Mouse (Mus musculus) lung, embryonic 14.5 days (tissue): ENCODE measurements around the gene Fdx1l. TPM values are rescaled to one million over a fixed set of nuclear protein-coding genes. Genes with fewer than 3 reads are reported as not detected.
A peak's percentile ranks its signal among the peaks of the same experiment; 100 is the strongest.

Source experiments
- ATAC-seq: fragments of 200-750 bp; cut with Nextera tagmentation; 2 replicates; pipeline ENCODE4 v1.8.0; 2017; ENCODE audit warnings: mild to moderate bottlenecking, moderate TSS enrichment, moderate library complexity; ENCODE audit not compliant: insufficient read depth
- DNase-seq: peaks from one replicate; pipeline ENCODE4 v3.0.0-alpha.2; 2015
- H3K27ac ChIP-seq: fragments of 300-500 bp; sonication (generic); 2 replicates; pipeline ENCODE4 v1.5.1; 2014; ENCODE audit warnings: low read depth, mild to moderate bottlenecking, moderate library complexity
- H3K27me3 ChIP-seq: fragments of 300-500 bp; sonication (generic); 2 replicates; pipeline ENCODE4 v1.6.1; 2014; ENCODE audit warnings: low read length, control low read depth; ENCODE audit not compliant: insufficient read depth
- H3K36me3 ChIP-seq: fragments of 300-500 bp; sonication (generic); 2 replicates; pipeline ENCODE4 v1.6.1; 2014; ENCODE audit warnings: control low read depth; ENCODE audit not compliant: insufficient read depth
- H3K4me1 ChIP-seq: fragments of 300-500 bp; sonication (generic); 2 replicates; pipeline ENCODE4 v1.6.1; 2014; ENCODE audit warnings: antibody characterized with exemption, control low read depth; ENCODE audit not compliant: insufficient read depth
- H3K4me2 ChIP-seq: fragments of 300-500 bp; sonication (generic); 2 replicates; pipeline ENCODE4 v1.6.1; 2014; ENCODE audit warnings: mild to moderate bottlenecking
- H3K4me3 ChIP-seq: fragments of 300-500 bp; sonication (generic); 2 replicates; pipeline ENCODE4 v1.5.1; 2014; ENCODE audit warnings: low read depth, low read length
- H3K9ac ChIP-seq: fragments of 300-500 bp; sonication (generic); 2 replicates; pipeline ENCODE4 v1.6.1; 2014
- H3K9me3 ChIP-seq: fragments of 300-500 bp; sonication (generic); 2 replicates; pipeline ENCODE4 v1.6.1; 2016; ENCODE audit warnings: low read depth, low read length, control low read depth
- CTCF ChIP-seq: IDR thresholded peaks from 2 replicates; pipeline ENCODE4 v1.5.1; 2016; ENCODE audit warnings: antibody characterized with exemption, low read depth
- WGBS: fragments of 180-500 bp; shearing (Covaris S2); extraction: QIAGEN DNeasy Blood & Tissue Kit; methylation state at CpG from one replicate; pipeline ENCODE4 v1.1.7; 2014; 5-methylcytosine and 5-hydroxymethylcytosine counted together
- polyA plus RNA-seq: library from polyadenylated mRNA; unstranded; fragments of >200 nt; fragmentation: Nextera tagmentation; extraction: Ambion mirVana; gene quantifications from 2 replicates; pipeline ENCODE4 v1.2.1, GENCODE M21; 2014

Gene Fdx1l
- polyA plus RNA-seq, 1 experiment from 2014 or later, result 66.1 TPM

DNA sequence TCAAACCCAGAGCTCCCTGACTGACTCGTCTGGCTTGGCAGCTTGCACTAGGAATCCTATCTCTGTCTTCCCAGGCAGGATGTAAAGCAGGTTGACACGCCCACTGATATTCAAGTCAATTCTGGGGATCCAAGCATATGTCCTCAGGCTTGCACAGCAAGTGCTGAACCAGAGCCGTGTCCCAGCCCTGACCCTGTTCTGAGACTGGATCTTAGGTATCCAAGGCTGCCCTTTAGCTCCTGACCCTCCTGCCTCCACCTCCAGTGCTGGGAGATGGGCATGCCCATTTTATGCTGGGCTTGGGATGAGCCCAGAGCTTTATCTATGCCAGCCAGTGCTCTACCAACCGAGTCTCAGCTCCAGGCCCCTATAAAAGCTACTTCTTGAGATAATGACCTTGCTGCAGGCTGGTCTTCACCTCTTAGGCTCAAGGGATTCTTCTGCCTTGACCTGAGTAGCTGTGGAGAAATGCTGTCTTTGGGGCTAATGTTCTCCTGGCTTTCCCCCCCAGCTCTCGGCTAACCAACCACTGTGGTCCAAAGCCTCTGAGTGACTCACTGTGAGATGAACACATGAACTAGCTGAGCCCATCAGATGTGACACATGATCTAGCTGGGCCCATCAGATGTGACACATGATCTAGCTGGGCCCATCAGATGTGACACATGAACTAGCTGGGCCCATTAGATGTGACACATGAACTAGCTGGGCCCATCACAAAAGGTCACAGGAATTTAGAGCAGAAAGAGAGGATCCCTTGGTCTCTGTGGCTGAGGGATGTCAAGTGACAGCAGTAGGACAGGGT is 32.5 kb upstream of the Fdx1l start:
- no peak overlapping the region for H3K27ac ChIP-seq
- no peak overlapping the region for H3K9ac ChIP-seq
- no peaks in the 10 kb centered on the region for H3K27me3 ChIP-seq
- 68% methylated on average over 5 of the region's 5 CpGs for WGBS
- H3K36me3 ChIP-seq, result 0 out of 2 replicates have a peak, but pooled peaks cover 3% of the 10 kb centered on the region
- no peak overlapping the region for H3K4me3 ChIP-seq
- no peak overlapping the region for H3K4me2 ChIP-seq
- H3K4me1 ChIP-seq, result no peaks in the 10 kb centered on the region
- ATAC-seq, result no peak
- no peak for DNase-seq
- H3K9me3 ChIP-seq, result no peaks in the 10 kb centered on the region
- no peak for TF ChIP-seq CTCF

DNA sequence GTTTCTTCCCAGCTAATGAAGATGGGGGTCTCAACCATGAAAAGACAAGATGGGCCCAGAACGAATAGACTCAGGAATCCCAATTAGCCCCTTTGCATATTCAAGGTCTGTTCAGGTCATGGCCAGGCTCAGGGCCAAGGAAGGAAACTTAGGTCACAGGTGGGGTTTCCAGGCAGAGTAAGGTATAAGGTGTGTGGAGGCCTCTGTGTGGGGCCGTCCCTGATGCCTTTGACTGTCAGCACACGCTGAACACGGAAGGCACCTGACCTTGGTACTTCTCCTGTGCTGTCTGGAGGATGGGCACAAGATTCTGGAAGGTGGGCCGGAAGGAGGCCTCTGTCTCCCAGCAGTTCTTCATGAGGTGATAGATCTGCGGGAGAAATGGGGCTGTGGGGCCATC is 31.4 kb upstream of the Fdx1l start:
- Histone ChIP-seq H3K4me1 (no peaks in the 10 kb centered on the region), H3K27me3 (no peaks in the 10 kb centered on the region), H3K4me3 (no peak overlapping the region), H3K9ac (no peak overlapping the region), H3K36me3 (0 out of 2 replicates have a peak, but pooled peaks cover 3% of the 10 kb centered on the region), H3K9me3 (no peaks in the 10 kb centered on the region), H3K4me2 (no peak overlapping the region), H3K27ac (no peak overlapping the region)
- 68% methylated on average over 6 of the region's 6 CpGs for WGBS
- no peak for ATAC-seq
- DNase-seq, result no peak
- TF ChIP-seq CTCF, result no peak

GRCm38 (mm10) chr9:21102076-21102475 is 28.7 kb upstream of the Fdx1l start:
- TF ChIP-seq CTCF, result no peak
- no peak for DNase-seq
- Histone ChIP-seq H3K9ac (no peak overlapping the region), H3K9me3 (no peaks in the 10 kb centered on the region), H3K4me2 (no peak overlapping the region), H3K4me1 (no peaks in the 10 kb centered on the region), H3K4me3 (no peak overlapping the region), H3K27ac (no peak overlapping the region), H3K36me3 (0 out of 2 replicates have a peak, but pooled peaks cover 3% of the 10 kb centered on the region), H3K27me3 (no peaks in the 10 kb centered on the region)
- WGBS, result 80% methylated on average over 2 of the region's 2 CpGs
- ATAC-seq, result no peak

DNA sequence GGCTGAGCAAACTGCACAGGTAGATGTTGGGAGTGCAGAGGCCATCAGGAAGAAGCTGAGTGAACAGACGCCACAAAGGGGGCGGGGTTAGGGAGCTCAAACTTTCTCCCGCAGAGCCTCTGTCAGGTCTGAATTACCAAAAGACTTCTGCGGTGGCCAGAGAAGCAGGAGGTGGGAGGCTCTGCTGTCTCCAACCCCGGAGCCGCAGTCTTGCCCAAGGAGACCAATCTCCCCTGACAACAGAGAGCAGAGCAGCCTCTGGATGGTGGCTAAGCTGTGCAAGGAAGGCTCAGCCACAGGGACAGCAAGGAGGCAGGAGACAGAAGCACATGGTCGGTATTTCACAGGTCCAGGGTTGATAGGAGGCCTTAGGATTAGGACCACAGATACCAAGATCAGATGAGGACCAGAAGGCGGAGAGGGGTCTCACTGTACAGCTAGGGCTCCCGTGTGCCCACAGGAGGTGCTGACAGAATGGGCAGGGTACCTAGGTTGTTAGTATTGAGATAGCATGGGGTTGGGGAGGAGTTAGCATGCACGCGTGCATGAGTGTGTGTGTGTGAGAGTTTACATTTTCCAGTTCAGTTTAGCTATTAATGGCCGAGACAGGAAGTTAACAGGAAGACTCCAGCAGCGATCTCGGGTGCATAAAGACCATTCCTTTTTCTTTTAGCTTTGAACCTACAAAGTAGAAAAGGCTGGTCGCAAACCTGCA is 27.2 kb upstream of the Fdx1l start:
- H3K27ac ChIP-seq, result 0 out of 2 replicates have a peak overlapping the region, but pooled peaks have one; percentile 4

DNA sequence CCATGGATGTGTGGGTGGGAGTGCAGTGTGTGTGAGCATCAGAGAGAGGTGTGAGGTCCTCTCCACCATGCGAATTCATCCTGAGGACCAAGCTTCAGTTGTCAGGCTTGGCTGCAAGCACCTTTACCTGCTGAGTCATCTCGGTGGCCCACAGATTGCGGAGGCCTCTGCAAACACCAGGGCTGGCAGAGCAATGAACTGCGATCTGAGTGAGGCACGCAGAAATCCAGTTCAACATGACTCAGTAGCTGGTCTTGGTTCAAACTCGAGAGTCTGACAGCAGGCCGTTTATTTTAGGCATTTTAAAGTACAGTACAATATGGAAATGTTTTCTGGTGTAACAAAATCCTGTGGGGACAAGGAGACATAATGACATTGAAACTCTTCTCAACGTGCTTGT is 24.4 kb upstream of the Fdx1l start:
- 66% methylated on average over 8 of the region's 8 CpGs for WGBS
- DNase-seq (no peak), ATAC-seq (no peak)
- no peak overlapping the region for H3K27ac ChIP-seq
- H3K36me3 ChIP-seq, result 0 out of 2 replicates have a peak, but pooled peaks cover 3% of the 10 kb centered on the region
- no peaks in the 10 kb centered on the region for H3K9me3 ChIP-seq
- no peaks in the 10 kb centered on the region for H3K4me1 ChIP-seq
- H3K27me3 ChIP-seq, result no peaks in the 10 kb centered on the region
- H3K4me2 ChIP-seq, result no peak overlapping the region
- no peak overlapping the region for H3K4me3 ChIP-seq
- H3K9ac ChIP-seq, result no peak overlapping the region
- TF ChIP-seq CTCF, result no peak

More for the DNA sequence above, 27.2 kb upstream of the Fdx1l start:
- Histone ChIP-seq H3K36me3 (0 out of 2 replicates have a peak, but pooled peaks cover 3% of the 10 kb centered on the region), H3K4me2 (no peak overlapping the region), H3K27me3 (no peaks in the 10 kb centered on the region), H3K4me3 (no peak overlapping the region), H3K9me3 (no peaks in the 10 kb centered on the region), H3K4me1 (no peaks in the 10 kb centered on the region), H3K9ac (no peak overlapping the region; the same call in 1 of the 2 replicates)
- no peak for TF ChIP-seq CTCF
- peak; percentile 12 for DNase-seq
- no peak for ATAC-seq
- WGBS, result 35% methylated on average over 15 of the region's 15 CpGs

DNA sequence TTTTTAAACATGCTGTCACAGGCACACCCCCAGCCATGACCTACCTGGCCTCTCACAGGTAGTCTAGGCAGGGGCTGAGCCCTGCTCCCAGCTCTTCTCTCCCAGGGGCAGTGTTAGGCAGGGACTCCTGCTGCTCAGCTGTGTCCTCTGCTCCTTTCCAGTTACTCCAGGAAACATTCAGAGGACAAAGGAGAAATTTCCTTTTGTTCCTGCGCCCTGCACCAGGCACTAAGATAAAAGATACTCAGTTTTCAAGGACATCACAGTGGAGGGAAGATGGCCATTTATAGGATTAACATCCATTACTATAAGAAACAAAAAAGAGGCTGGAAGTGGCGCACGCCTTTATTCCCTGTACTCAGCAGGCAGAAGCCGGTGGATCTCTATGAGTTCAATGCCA is 22.5 kb upstream of the Fdx1l start:
- Histone ChIP-seq H3K36me3 (no peaks in the 10 kb centered on the region), H3K27me3 (no peaks in the 10 kb centered on the region), H3K9me3 (no peaks in the 10 kb centered on the region), H3K9ac (no peak overlapping the region), H3K4me2 (no peak overlapping the region), H3K4me3 (no peak overlapping the region), H3K4me1 (no peaks in the 10 kb centered on the region), H3K27ac (no peak overlapping the region)
- WGBS, result 87% methylated on average over 4 of the region's 4 CpGs
- DNase-seq (no peak), ATAC-seq (no peak)
- TF ChIP-seq CTCF, result no peak

GRCm38 (mm10) chr9:21093423-21093822 is 20.0 kb upstream of the Fdx1l start:
- no peaks in the 10 kb centered on the region for H3K4me1 ChIP-seq
- H3K4me3 ChIP-seq, result no peak overlapping the region
- ATAC-seq (no peak), DNase-seq (no peak)
- H3K27ac ChIP-seq, result no peak overlapping the region
- no peaks in the 10 kb centered on the region for H3K9me3 ChIP-seq
- TF ChIP-seq CTCF, result no peak
- no peak overlapping the region for H3K9ac ChIP-seq
- no peaks in the 10 kb centered on the region for H3K27me3 ChIP-seq
- 93% methylated on average over 9 of the region's 9 CpGs for WGBS
- peaks cover 20% of the 10 kb centered on the region for H3K36me3 ChIP-seq
- H3K4me2 ChIP-seq, result no peak overlapping the region
